Mouse (Mus musculus): ENCODE measurements around the gene Tmem132d.
A peak's percentile ranks its signal among the peaks of the same experiment; 100 is the strongest.

Tmem132d gene

GRCm38 (mm10) chr5:128432916-128433315 lies at the start of gene Tmem132d:
Gene Tmem132d, minus strand, starts transcription at chr5:128433077.
- peak in 1 of 2 experiments; percentile 28 for DNase-seq

GRCm38 (mm10) chr5:128480816-128481215 lies 47.9 kb upstream of the Tmem132d start:
- no peak for DNase-seq

- no peak for DNase-seq
Observed at GRCm38 (mm10) chr5:128475372-128475771, 42.5 kb upstream of the Tmem132d start.

- DNase-seq = no peak
Observed at GRCm38 (mm10) chr5:128469812-128470211, 36.9 kb upstream of the Tmem132d start.

- no peak for DNase-seq
Observed at GRCm38 (mm10) chr5:128464514-128464913, 31.6 kb upstream of the Tmem132d start.

- DNase-seq = no peak
Observed at GRCm38 (mm10) chr5:128460605-128461004, 27.7 kb upstream of the Tmem132d start.

GRCm38 (mm10) chr5:128455732-128456131 lies 22.9 kb upstream of the Tmem132d start:
- DNase-seq = no peak

- DNase-seq = no peak
Observed at GRCm38 (mm10) chr5:128452196-128452595, 19.3 kb upstream of the Tmem132d start.

GRCm38 (mm10) chr5:128450808-128451207 lies 17.9 kb upstream of the Tmem132d start:
- DNase-seq = no peak

GRCm38 (mm10) chr5:128444876-128445275 lies 12.0 kb upstream of the Tmem132d start:
- no peak for DNase-seq

- DNase-seq = no peak
Observed at GRCm38 (mm10) chr5:128443848-128444247, 11.0 kb upstream of the Tmem132d start.

- no peak for DNase-seq
Observed at GRCm38 (mm10) chr5:128441121-128441520, 8.2 kb upstream of the Tmem132d start.

- DNase-seq = peak; percentile 85 to 90
Observed at GRCm38 (mm10) chr5:128439828-128440227, 7.0 kb upstream of the Tmem132d start.

GRCm38 (mm10) chr5:128438078-128438477 lies 5.2 kb upstream of the Tmem132d start:
- DNase-seq = peak; percentile 60 to 66

GRCm38 (mm10) chr5:128436909-128437308 lies 4.0 kb upstream of the Tmem132d start:
- peak; percentile 87 to 94 for DNase-seq

- peak; percentile 48 to 67 for DNase-seq
Observed at GRCm38 (mm10) chr5:128435683-128436082, 2.8 kb upstream of the Tmem132d start.

- no peak for DNase-seq
Observed at GRCm38 (mm10) chr5:128433786-128434185, 909 bp upstream of the Tmem132d start.

- DNase-seq = no peak
Observed at GRCm38 (mm10) chr5:128432422-128432821, 455 bp downstream of the Tmem132d start.

GRCm38 (mm10) chr5:128424636-128425035 lies 8.2 kb downstream of the Tmem132d start:
- DNase-seq = no peak

GRCm38 (mm10) chr5:128424213-128424612 lies 8.7 kb downstream of the Tmem132d start:
- no peak for DNase-seq

- DNase-seq = no peak
Observed at GRCm38 (mm10) chr5:128422090-128422489, 10.8 kb downstream of the Tmem132d start.

GRCm38 (mm10) chr5:128418149-128418710 lies 14.6 kb downstream of the Tmem132d start:
- DNase-seq = no peak

- no peak for DNase-seq
Observed at GRCm38 (mm10) chr5:128414056-128414455, 18.8 kb downstream of the Tmem132d start.

- no peak for DNase-seq
Observed at GRCm38 (mm10) chr5:128412306-128412705, 20.6 kb downstream of the Tmem132d start.

GRCm38 (mm10) chr5:128407546-128407945 lies 25.3 kb downstream of the Tmem132d start:
- DNase-seq = peak; percentile 40 to 87
